Mouse (Mus musculus): ENCODE results near the gene Asnsd1. TPM values are rescaled to one million over a fixed set of nuclear protein-coding genes. Genes with fewer than 3 reads are reported as not detected.

The Asnsd1 gene
- polyA plus RNA-seq, 1 experiment from 2014 or later, result 109 TPM

DNA sequence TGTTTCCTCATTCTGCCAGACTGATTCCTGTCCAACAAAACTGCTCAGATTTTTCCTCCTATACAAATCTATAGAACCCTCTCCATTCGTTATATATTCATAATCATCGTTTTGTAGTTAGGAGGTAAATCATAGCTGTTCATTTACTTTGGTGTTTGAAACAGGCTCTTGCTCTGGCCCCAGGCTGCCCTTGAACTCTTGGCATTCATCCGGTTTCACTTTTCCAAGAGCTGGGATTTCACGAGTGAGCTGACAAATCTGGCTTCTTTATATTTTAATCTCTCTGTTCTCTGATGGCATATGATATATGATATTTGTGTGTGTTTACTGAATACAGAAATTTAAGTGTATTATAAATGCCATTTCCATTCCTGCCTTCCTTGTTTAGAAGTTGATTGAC lies 52.0 kb downstream of the Asnsd1 start:
- no peak overlapping the region for H3K9ac ChIP-seq (ENCODE audit: low read length)
- H3K27me3 ChIP-seq (ENCODE audit: control insufficient read depth, insufficient read depth, low read length), result no peaks in the 10 kb centered on the region
- H3K27ac ChIP-seq (ENCODE audit: low read depth, low read length), result no peak overlapping the region
- no peak for DNase-seq (ENCODE audit: low spot score)
- WGBS, result 87% methylated on average over 4 of the region's 4 CpGs
- H3K36me3 ChIP-seq (ENCODE audit: control insufficient read depth, insufficient read depth, low read length), result no peaks in the 10 kb centered on the region; the same call in 1 of the 2 replicates
- no peak overlapping the region for H3K4me3 ChIP-seq (ENCODE audit: low read depth, low read length)
- no peaks in the 10 kb centered on the region for H3K4me1 ChIP-seq (replicated peaks; ENCODE audit: control insufficient read depth, insufficient read depth, low read length)
- ATAC-seq (replicated peaks; ENCODE audit: low FRiP score), result no peak
- H3K4me2 ChIP-seq (ENCODE audit: low read depth, low read length, severe bottlenecking), result no peak overlapping the region
- no peaks in the 10 kb centered on the region for H3K9me3 ChIP-seq (ENCODE audit: control insufficient read depth, low read length)

DNA sequence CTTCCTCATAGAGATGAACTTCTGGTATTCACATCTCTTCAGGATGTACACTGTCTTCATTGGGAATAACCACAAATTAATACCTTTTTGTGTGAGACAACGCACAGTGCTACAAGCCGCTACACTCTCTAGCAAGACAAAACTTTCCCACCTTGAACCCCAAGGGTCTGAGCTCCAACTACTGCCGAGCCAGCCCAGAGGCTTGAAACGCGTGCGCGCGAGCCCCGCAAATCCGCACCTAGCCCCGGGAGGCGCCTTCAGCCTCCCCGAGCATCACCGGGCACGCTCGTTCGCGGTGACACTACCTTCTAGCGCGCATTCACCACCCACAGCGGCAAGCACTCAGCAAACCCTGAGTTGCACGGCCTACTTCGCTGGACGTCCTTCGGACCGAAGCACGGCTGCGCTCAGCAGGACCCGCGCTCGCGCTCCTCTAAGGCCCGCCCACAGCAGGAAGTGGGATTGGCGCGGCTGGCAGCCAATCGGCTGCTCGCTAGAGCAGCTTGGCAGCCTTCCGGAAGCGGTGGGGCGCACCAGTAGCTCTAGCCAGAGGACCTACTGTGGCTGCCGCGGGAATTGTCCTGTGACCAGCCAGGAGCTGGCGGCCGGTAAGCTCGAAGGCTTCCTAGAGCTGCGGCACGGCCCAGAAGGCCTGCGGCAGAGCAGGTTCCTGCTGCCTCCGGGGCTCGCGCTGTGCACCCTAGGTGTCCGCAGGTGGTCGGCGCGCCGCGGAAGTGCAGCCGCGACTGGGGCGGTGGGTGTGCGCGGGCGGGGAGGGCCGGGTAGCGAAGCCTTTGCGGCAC lies 55.8 kb downstream of the Asnsd1 start, which contains the start of the genes Pms1, Ormdl1 and Gm28778:
Gene Pms1 (minus strand): TSS at position 438 of the 803 bp plus-strand sequence.
Gene Ormdl1 (plus strand): TSS at position 515 of the 803 bp plus-strand sequence.
Gene Gm28778 (plus strand): TSS at position 531 of the 803 bp plus-strand sequence.
- H3K9ac ChIP-seq (ENCODE audit: low read length), result peak within 1 kb of the TSS; percentile 91
- H3K27ac ChIP-seq (ENCODE audit: low read depth, low read length), result peak within 1 kb of the TSS; percentile 81
- WGBS, result under 1% methylated on average over 66 of the region's 66 CpGs
- peak within 1 kb of the TSS; percentile 80 for H3K4me3 ChIP-seq (ENCODE audit: low read depth, low read length)
- peak within 1 kb of the TSS; percentile 63 for H3K4me2 ChIP-seq (ENCODE audit: low read depth, low read length, severe bottlenecking)
- H3K4me1 ChIP-seq (replicated peaks; ENCODE audit: control insufficient read depth, insufficient read depth, low read length), result no peaks in the 10 kb centered on the region
- no peaks in the 10 kb centered on the region for H3K27me3 ChIP-seq (ENCODE audit: control insufficient read depth, insufficient read depth, low read length)
- peak; percentile 100 for ATAC-seq (replicated peaks; ENCODE audit: low FRiP score)
- no peaks in the 10 kb centered on the region for H3K9me3 ChIP-seq (ENCODE audit: control insufficient read depth, low read length)
- DNase-seq (ENCODE audit: low spot score), result peak; percentile 96
- H3K36me3 ChIP-seq (ENCODE audit: control insufficient read depth, insufficient read depth, low read length), result no peaks in the 10 kb centered on the region

Other genes with a start within 250 kb of the Asnsd1 start
- gene 1700019A02Rik, start 165.1 kb downstream of the Asnsd1 start, polyA plus RNA-seq (2014; fragmentation: Nextera tagmentation; extraction: Ambion mirVana), result not detected in 2 replicates
- gene Pms1, start 55.7 kb downstream of the Asnsd1 start, polyA plus RNA-seq (2014; fragmentation: Nextera tagmentation; extraction: Ambion mirVana), result 26.8 and 30.0 TPM in 2 replicates
- gene Ormdl1, start 55.7 kb downstream of the Asnsd1 start, polyA plus RNA-seq (2014; fragmentation: Nextera tagmentation; extraction: Ambion mirVana), result 91.2 and 96.9 TPM in 2 replicates
- gene Gm28778, start 55.6 kb downstream of the Asnsd1 start, polyA plus RNA-seq (2014; fragmentation: Nextera tagmentation; extraction: Ambion mirVana), result 0.95 TPM in 1 of 2 replicates, not detected in the other
- 30.1 and 35.5 TPM in 2 replicates for gene Osgepl1, start 39.1 kb downstream of the Asnsd1 start, polyA plus RNA-seq (2014; fragmentation: Nextera tagmentation; extraction: Ambion mirVana)
- 7.0 TPM in 1 of 2 replicates, not detected in the other for gene Asdurf, start 133 bp downstream of the Asnsd1 start, polyA plus RNA-seq (2014; fragmentation: Nextera tagmentation; extraction: Ambion mirVana)
- 0.68 and 1.8 TPM in 2 replicates for gene Gm28551, start 85 bp downstream of the Asnsd1 start, polyA plus RNA-seq (2014; fragmentation: Nextera tagmentation; extraction: Ambion mirVana)

Measured in forebrain, embryonic 11.5 days (tissue).